Mouse (Mus musculus) embryonic fibroblast, embryonic 13.5 days (primary cell): ENCODE results near the gene Fchsd2. TPM values are rescaled to one million over a fixed set of nuclear protein-coding genes. Genes with fewer than 3 reads are reported as not detected.

Source experiments
- H3K27ac ChIP-seq: 2 replicates; pipeline ENCODE4 v1.5.1; 2012; ENCODE audit warnings: low read length, control low read depth, inconsistent platforms; ENCODE audit not compliant: insufficient read depth
- H3K4me1 ChIP-seq: 2 replicates; pipeline ENCODE4 v1.6.1; 2011; ENCODE audit warnings: low read length; ENCODE audit not compliant: control insufficient read depth, insufficient read depth
- H3K4me3 ChIP-seq: 2 replicates; pipeline ENCODE4 v1.5.1; 2011; ENCODE audit warnings: mild to moderate bottlenecking, control low read depth, low read length; ENCODE audit not compliant: insufficient read depth
- CTCF ChIP-seq: IDR thresholded peaks from 2 replicates; pipeline ENCODE4 v1.5.1; 2011; ENCODE audit warnings: mild to moderate bottlenecking, control low read depth, low read length, moderate library complexity, borderline replicate concordance; ENCODE audit not compliant: insufficient read depth
- POLR2A ChIP-seq: IDR thresholded peaks from 2 replicates; pipeline ENCODE4 v1.6.1; 2011; ENCODE audit warnings: low read depth, mild to moderate bottlenecking, control low read depth, low read length, moderate library complexity
- polyA plus RNA-seq: library from polyadenylated mRNA; stranded (reverse); fragments of >200 nt; gene quantifications from 2 replicates; pipeline ENCODE4 v1.2.4, GENCODE M21; 2011; ENCODE audit warnings: low read depth; ENCODE audit not compliant: missing spikeins, insufficient read length

Gene Fchsd2
- polyA plus RNA-seq: 29.0 and 30.3 TPM in 2 replicates

DNA sequence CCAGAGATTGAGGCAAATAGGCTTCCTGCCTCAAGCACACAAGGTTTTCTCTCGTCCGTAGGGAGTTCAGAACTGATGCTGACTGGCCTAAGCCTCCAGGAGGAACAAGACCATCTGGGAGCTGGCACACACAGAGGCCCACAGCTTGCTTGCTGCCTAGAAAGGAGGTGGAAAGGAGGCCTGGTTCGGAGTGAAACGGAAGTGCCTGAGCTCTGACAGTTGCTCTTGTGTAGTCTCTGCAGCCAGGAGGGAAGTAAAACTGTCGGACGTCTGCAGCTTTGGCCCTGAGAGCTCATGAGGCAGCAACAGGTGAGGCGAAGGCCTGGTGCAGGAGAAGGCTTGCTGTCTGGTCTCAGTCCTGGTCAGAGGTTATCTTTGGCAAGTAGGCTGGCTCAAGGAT, at the start of gene Fchsd2:
Fchsd2 (plus strand) TSS at position 246 of the 400 bp plus-strand sequence.
- TF ChIP-seq POLR2A (no peak), CTCF (no peak)
- Histone ChIP-seq H3K27ac (no peak within 1 kb of the TSS), H3K4me1 (peaks cover 3% of the 10 kb centered on the region), H3K4me3 (no peak within 1 kb of the TSS)

GRCm38 (mm10) chr7:101043846-101044541, 48.7 kb upstream of the Fchsd2 start:
- TF ChIP-seq POLR2A: no peak
- TF ChIP-seq CTCF: no peak
- H3K4me1 ChIP-seq: 0 out of 2 replicates have a peak, but pooled peaks cover 2% of the 10 kb centered on the region
- peak overlapping the region; percentile 41; the same call in 1 of the 2 replicates for H3K27ac ChIP-seq
- no peak overlapping the region for H3K4me3 ChIP-seq

DNA sequence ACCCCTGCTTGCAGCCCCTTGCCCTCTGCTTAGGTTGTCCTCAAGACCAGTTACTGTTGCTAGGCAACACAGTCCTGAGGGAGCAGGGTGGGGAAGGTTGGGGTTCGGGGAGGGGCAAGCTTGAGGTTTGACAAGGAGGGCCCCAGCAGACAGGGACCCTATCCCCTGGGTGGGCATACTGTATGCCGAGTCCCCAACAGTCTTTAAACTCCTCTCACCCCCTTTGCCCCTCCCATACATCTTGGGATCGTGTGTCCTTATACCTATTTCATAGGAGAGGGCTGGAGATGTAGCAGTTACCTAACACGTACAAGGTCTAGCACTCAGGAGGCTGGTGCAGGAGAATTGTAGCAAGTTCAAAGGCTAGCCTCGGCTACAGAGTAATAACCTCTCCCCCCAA, 44.4 kb upstream of the Fchsd2 start:
- Histone ChIP-seq H3K27ac (no peak overlapping the region), H3K4me1 (peaks cover 2% of the 10 kb centered on the region; the same call in 1 of the 2 replicates), H3K4me3 (no peak overlapping the region)
- no peak for TF ChIP-seq POLR2A
- no peak for TF ChIP-seq CTCF

GRCm38 (mm10) chr7:101049326-101050087, 43.2 kb upstream of the Fchsd2 start:
- H3K27ac ChIP-seq: no peak overlapping the region
- peaks cover 2% of the 10 kb centered on the region for H3K4me1 ChIP-seq
- TF ChIP-seq CTCF (no peak), POLR2A (no peak)
- no peak overlapping the region for H3K4me3 ChIP-seq

DNA sequence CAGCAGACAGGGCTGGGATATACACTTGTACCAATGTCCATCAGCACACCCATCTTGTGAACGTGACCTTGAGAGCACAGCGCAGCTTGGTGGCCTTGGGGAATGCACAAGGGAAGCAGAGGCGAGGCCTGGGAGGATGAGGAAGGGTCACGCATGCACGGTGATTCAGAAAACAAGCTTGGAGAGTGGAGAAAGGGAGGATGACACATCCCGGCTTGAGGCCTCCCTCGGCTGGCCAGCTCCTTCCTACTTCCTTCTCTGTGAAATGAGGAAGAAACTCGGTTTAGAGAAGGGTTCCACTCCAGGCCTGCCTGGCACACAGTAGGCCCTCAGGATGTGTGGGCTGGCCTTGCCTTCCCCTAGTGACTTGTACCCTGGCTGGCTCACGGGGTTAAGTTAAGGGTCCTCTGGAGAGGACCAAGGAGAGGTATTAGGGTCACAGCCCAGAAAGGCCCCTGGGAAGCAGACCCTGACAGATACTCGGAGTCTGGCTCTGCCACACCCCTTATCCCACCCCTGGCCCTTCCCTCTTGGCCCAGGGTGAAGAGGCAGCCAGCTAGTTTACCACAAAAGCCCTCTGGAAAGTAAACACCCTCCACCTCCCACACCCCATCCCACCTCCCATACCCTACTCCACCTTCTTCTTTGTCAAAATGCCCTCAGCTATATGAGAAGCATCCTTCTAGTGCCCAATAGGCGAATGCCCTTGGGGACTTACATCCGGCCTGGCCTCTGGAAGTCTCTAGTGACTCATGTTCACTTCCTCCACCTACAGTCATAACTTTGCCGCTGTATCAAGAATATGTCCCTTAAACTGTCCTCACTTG, 41.7 kb upstream of the Fchsd2 start:
- TF ChIP-seq CTCF (no peak), POLR2A (no peak)
- H3K27ac ChIP-seq: peak overlapping the region; percentile 5; the same call in 1 of the 2 replicates
- no peak overlapping the region for H3K4me3 ChIP-seq
- peaks cover 2% of the 10 kb centered on the region for H3K4me1 ChIP-seq

DNA sequence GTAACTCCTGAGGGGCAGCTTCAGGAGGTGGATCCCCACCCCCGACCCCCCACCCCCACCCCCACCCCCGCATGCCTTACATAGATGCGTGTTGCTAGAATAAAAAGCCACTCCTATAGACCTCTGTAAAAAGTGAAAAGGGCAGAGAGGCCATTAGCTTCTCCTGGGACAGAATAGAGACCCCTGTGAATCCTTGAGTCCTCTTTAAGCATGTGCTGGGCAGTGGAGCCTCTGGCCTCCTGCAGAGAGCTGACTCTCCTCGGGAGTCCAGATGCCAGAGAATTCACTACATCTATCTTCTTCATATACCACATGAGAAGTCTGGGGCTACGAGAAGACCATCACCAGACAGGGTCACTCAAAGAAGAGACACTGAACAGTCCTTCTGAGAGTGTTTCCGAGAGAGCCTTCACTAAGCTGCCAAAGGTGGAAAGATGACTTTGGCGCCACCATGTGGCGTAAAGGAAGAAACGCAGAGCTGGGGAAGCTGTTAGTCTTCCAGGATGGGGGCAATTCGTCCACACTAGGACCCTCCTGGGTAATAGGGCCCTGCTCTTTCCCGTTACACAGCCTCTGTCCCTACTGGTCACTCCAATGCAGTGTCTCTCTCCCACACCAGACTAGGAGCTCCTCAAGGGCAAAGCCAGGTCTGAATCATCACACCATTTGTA, 41.0 kb upstream of the Fchsd2 start:
- H3K4me1 ChIP-seq: peaks cover 2% of the 10 kb centered on the region
- no peak for TF ChIP-seq POLR2A
- TF ChIP-seq CTCF: peak; percentile 45; the same call in 1 of the 2 replicates
- peak overlapping the region; percentile 93 for H3K27ac ChIP-seq
- no peak overlapping the region for H3K4me3 ChIP-seq

GRCm38 (mm10) chr7:101053136-101053535, 39.5 kb upstream of the Fchsd2 start:
- Histone ChIP-seq H3K4me1 (peaks cover 5% of the 10 kb centered on the region), H3K4me3 (no peak overlapping the region), H3K27ac (peak overlapping the region; percentile 93)
- no peak for TF ChIP-seq POLR2A
- no peak for TF ChIP-seq CTCF

DNA sequence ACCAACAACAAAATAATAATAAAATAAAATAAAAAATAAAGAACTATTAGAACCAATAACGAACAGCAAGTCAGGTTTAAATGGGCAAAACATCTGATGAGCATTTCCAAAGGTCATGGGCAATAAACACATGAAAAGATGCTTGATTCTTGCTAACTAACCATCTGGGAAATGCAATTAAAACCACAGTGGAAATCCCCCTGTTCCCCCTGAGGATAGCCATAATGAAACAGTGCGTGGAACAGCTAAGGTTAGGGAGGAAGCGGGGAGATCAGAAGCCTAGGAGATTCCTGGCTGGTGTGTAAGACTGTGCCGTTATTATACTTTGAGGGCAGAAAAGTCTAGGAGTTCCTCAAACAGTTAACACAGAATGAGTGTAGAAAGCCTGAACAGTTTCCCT, 35.4 kb upstream of the Fchsd2 start:
- no peak overlapping the region for H3K4me3 ChIP-seq

GRCm38 (mm10) chr7:101059188-101059587, 33.5 kb upstream of the Fchsd2 start:
- H3K4me3 ChIP-seq: no peak overlapping the region
- no peak overlapping the region for H3K27ac ChIP-seq
- TF ChIP-seq CTCF (no peak), POLR2A (no peak)
- H3K4me1 ChIP-seq: peaks cover 5% of the 10 kb centered on the region; the same call in 1 of the 2 replicates

More for the DNA sequence above, 35.4 kb upstream of the Fchsd2 start:
- Histone ChIP-seq H3K4me1 (peaks cover 5% of the 10 kb centered on the region), H3K27ac (peak overlapping the region; percentile 67)
- TF ChIP-seq CTCF (no peak), POLR2A (no peak)
